Mouse (Mus musculus) left cerebral cortex, adult 6 months (tissue): Measurements from ENCODE around the gene Slx4ip. TPM values are rescaled to one million over a fixed set of nuclear protein-coding genes. Genes with fewer than 3 reads are reported as not detected.

Experiments
- long read RNA-seq, 2 experiments: library from polyadenylated mRNA; unstranded; transcript quantifications; one replicate each; pipeline ENCODE4 v2.0.0; 2019 to 2020
- polyA plus RNA-seq: library from polyadenylated mRNA; unstranded; fragments of <200 nt; fragmentation: Nextera tagmentation; gene quantifications from 2 replicates; pipeline ENCODE4 v1.2.3, GENCODE M21; 2021

The Slx4ip gene
- 1.9 and 3.1 TPM in 2 replicates for polyA plus RNA-seq
- long read RNA-seq, experiment 1, full-length matches to known transcripts: 2 of 15 reads
- long read RNA-seq, experiment 1, partial matches to known transcripts: 4 of 15 reads
- long read RNA-seq, experiment 1, other reads (novel, unspliced or antisense): 9 of 15 reads
- long read RNA-seq, experiment 2, full-length matches to known transcripts: 3 of 9 reads
- long read RNA-seq, experiment 2, partial matches to known transcripts: 2 of 9 reads
- long read RNA-seq, experiment 2, other reads (novel, unspliced or antisense): 4 of 9 reads

GRCm38 (mm10) chr2:136891068-136891950, at the start of gene Slx4ip, which contains the start of the genes AL731706.1 and Mkks:
Gene Slx4ip, plus strand, starts transcription at chr2:136891218.
Gene AL731706.1, minus strand, starts transcription at chr2:136891389.
Gene Mkks, minus strand, starts transcription at chr2:136891389.

GRCm38 (mm10) chr2:136885579-136885978, 5.4 kb upstream of the Slx4ip start, which contains the start of gene AL731706.2:
Gene AL731706.2, minus strand, starts transcription at chr2:136885679.

GRCm38 (mm10) chr2:137116025-137116674, 225.1 kb downstream of the Slx4ip start, which contains the start of gene Jag1:
Gene Jag1, minus strand, starts transcription at chr2:137116644.

Other genes starting within 250 kb of the Slx4ip start
- 2,961 and 3,347 TPM in 2 replicates for gene Snap25, start 177.8 kb upstream of the Slx4ip start, polyA plus RNA-seq
- gene AL731706.2, start 5.5 kb upstream of the Slx4ip start, polyA plus RNA-seq: 79.1 and 86.9 TPM in 2 replicates
- gene AL731706.1, start 171 bp downstream of the Slx4ip start, polyA plus RNA-seq: 79.2 and 86.9 TPM in 2 replicates
- gene Mkks, start 171 bp downstream of the Slx4ip start, polyA plus RNA-seq: 12.7 and 13.6 TPM in 2 replicates
- 3.0 and 4.3 TPM in 2 replicates for gene Jag1, start 225.4 kb downstream of the Slx4ip start, polyA plus RNA-seq